Mouse (Mus musculus) splenic B cell, adult 2 months (primary cell): ENCODE measurements around the gene Hdhd3.

ENCODE experiments used
- DNase-seq: peaks from one replicate; pipeline ENCODE4 v3.0.0-alpha.2; 2011; ENCODE audit warnings: low read depth, low spot score
- H3K27me3 ChIP-seq: 2 replicates; pipeline ENCODE4 v1.6.1; 2012; ENCODE audit warnings: mild to moderate bottlenecking, low read length, moderate library complexity, mixed read lengths; ENCODE audit not compliant: control insufficient read depth, poor library complexity, insufficient read depth, severe bottlenecking
- H3K36me3 ChIP-seq: 2 replicates; pipeline ENCODE4 v1.6.1; 2012; ENCODE audit warnings: mild to moderate bottlenecking, low read length, moderate library complexity, mixed read lengths; ENCODE audit not compliant: control insufficient read depth, poor library complexity, insufficient read depth, severe bottlenecking

Hdhd3 gene

DNA sequence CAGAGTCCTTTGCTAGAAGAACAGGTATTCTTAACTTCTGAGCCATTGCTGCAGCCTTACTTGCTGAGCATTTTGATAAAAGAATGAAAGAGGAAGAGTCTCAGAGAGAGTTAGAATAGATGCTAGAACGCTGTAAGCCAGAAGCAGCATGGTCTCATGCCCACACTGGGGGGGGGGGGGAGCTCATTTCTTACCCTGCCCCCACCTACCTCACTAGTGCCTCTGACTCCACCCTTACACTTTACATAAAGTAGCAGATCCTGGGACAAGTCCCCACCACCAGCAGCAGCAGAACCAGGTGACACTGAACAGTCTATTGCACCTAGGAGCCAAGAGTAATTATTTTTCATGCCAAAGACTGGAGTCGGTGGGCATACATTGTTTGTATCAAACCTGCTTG lies 28.1 kb downstream of the Hdhd3 start:
- no peaks in the 10 kb centered on the region for H3K27me3 ChIP-seq
- H3K36me3 ChIP-seq, result no peaks in the 10 kb centered on the region
- DNase-seq, result no peak

DNA sequence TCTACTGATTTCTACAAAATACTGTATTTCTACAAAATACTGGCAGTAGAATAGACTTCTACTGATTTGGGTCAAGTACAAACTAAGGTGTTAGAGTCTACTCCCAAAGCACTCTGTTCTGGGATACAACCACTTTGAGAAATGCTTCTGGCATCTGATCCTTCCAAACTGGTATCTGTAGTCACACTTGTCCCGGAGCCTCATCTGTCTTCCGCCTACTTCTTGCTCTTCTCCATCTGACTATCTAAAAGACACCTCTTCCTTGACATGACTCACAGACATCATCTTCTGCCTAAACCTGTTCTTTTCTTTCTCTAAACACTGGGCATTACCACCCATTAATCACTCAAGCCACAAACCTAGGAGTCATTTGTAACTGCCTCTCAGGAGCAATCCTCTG lies 31.2 kb downstream of the Hdhd3 start:
- no peak for DNase-seq
- Histone ChIP-seq H3K27me3 (no peaks in the 10 kb centered on the region), H3K36me3 (no peaks in the 10 kb centered on the region)

DNA sequence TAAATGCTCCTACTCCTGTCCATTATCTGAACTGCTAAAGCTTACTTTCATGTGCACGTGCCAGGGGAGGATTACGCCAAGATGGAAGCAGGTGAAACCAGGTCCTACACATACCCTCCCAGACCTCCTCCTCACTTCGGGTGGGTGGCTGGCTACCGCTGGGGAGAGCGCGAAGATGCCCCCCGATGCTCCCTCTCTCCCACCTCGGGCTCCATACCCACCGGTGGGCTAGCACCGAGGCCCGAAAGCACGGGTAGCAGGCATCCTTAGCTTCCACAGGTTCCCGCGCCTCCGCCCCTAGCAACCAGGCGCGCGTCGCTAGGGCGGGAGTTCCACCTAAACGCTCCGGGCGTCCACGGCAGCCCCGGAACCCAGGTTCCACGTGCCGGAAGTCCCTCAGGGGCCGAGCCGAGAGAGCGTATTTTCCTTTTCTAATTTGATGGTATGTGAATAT lies 32.6 kb downstream of the Hdhd3 start, which contains the start of gene Wdr31:
Gene Wdr31, minus strand, starts transcription at position 299 of the 454 bp plus-strand sequence.
- DNase-seq, result peak; percentile 79
- H3K27me3 ChIP-seq, result no peaks in the 10 kb centered on the region
- H3K36me3 ChIP-seq, result no peaks in the 10 kb centered on the region

DNA sequence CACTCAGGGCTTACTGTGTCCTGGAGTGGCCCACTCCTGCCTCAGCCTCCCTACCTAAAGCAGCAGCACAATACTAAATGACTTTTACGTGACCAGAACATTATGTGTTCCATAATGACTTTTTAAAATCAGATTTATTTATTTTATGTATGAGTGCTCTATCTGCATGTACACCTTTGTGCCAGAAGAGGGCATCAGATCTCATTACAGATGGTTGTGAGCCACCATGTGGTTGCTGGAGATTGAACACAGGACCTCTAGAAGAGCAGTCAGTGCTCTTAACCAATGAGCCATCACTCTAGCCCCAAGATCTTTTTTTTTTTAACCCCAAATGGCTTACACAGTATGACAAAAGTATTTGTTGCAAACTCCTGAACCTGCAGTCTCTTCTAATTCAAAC lies 35.1 kb downstream of the Hdhd3 start:
- no peaks in the 10 kb centered on the region for H3K36me3 ChIP-seq
- no peaks in the 10 kb centered on the region for H3K27me3 ChIP-seq
- peak; percentile 36 for DNase-seq

DNA sequence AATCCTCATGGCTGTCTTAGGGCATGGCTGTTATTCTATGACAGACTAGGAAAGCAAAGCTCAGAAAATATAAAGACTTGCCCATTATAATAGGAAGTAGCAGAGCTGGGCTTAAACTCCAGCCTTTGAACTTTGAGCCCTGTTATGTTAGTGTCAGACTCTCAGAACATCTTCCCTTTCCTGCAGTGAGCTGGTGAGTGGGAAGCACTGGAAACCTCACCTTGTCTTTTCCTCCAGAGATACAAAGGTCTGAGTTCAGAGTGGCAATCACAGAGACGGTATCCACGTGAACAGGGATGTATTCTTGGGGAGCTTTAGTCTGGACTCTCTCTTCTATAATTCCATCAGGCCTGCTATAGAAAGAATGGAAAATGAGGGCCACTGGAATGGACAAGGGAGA lies 40.1 kb downstream of the Hdhd3 start:
- Histone ChIP-seq H3K27me3 (no peaks in the 10 kb centered on the region), H3K36me3 (no peaks in the 10 kb centered on the region)
- no peak for DNase-seq

DNA sequence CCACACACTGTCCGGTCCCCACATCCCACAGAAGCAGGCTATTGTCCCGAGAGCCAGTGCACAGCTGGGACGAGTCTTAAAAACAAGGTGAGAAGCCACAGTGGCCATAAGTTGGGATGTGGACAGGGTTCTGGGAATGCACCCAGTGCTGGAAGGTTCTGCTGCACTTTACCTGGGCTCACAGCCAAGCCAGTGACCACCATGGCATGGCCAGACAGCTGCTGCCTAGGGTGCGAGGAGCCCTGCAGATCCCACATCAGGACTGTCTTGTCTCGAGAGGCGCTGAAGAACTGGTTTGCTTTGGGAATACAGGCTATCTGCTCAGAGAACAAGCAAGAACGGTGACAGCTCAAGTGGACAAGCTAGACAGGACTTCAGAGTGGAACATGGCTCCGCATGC lies 42.9 kb downstream of the Hdhd3 start:
- no peaks in the 10 kb centered on the region for H3K36me3 ChIP-seq
- DNase-seq, result no peak

DNA sequence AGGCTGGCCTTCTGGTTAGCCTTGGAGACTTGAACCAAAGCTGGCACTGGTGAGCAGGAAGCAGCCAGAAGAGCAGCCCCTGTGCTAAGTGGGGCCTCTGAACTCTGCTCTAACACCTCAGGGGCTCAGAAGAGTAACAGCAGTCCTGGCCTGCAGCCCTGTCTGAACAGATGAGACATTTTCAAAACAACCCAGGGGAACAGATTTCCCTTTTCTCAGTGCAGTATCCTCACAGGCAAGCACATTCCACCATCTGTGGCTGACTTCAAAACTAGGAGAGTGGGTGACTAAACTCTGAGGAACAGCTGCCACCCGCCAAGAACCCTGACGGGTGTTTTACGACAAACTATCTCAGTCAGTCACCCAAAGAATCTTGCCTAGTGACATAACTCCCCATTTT lies 44.2 kb downstream of the Hdhd3 start:
- no peaks in the 10 kb centered on the region for H3K36me3 ChIP-seq
- no peak for DNase-seq
- H3K27me3 ChIP-seq, result no peaks in the 10 kb centered on the region

More for the DNA sequence above, 42.9 kb downstream of the Hdhd3 start:
- H3K27me3 ChIP-seq, result no peaks in the 10 kb centered on the region

DNA sequence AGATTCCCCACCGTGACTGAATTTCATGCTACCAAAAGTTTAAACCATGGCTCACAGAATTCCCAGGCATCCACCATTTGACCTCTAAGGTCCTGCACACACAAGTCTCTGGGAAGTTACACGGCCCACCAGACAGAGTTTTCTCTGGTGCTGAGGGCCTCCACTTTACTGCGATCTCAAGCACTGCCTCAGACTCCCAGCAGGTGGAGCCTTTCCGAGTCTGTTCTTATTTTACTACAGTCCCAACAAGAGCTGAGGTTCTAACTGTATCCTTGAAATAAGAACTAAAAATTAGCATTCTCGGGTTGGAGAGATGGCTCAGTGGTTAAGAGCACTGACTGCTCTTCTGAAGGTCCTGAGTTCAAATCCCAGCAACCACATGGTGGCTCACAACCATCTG lies 48.3 kb downstream of the Hdhd3 start:
- H3K27me3 ChIP-seq, result no peaks in the 10 kb centered on the region
- DNase-seq, result peak; percentile 58
- H3K36me3 ChIP-seq, result no peaks in the 10 kb centered on the region
